Mouse (Mus musculus): ENCODE measurements at regions not wholly inside any gene's neighbourhood (a gene's known extent, or its start where the extent isn't known, plus 50 kb on each side); places are given as distances from the start of the nearest gene placed in this dataset.

- Histone ChIP-seq H3K4me2 (ENCODE audit: low read depth, low read length) (no peak overlapping the region), H3K4me3 (ENCODE audit: low read length) (no peak overlapping the region), H3K36me3 (ENCODE audit: control insufficient read depth, insufficient read depth, low read length) (no peaks in the 10 kb centered on the region), H3K4me1 (ENCODE audit: control insufficient read depth, insufficient read depth, low read length) (no peaks in the 10 kb centered on the region), H3K27me3 (replicated peaks; ENCODE audit: control insufficient read depth, insufficient read depth, low read length) (no peaks in the 10 kb centered on the region), H3K27ac (ENCODE audit: low read length) (no peak overlapping the region), H3K9me3 (ENCODE audit: control insufficient read depth, low read length) (no peaks in the 10 kb centered on the region), H3K9ac (ENCODE audit: low read depth, low read length) (no peak overlapping the region)
- 50% methylated on average over 6 of the region's 6 CpGs for WGBS
- no peak for ATAC-seq
Observed at GRCm38 (mm10) chr12:27283964-27284363, 58.4 kb downstream of the Sox11 start.

DNA sequence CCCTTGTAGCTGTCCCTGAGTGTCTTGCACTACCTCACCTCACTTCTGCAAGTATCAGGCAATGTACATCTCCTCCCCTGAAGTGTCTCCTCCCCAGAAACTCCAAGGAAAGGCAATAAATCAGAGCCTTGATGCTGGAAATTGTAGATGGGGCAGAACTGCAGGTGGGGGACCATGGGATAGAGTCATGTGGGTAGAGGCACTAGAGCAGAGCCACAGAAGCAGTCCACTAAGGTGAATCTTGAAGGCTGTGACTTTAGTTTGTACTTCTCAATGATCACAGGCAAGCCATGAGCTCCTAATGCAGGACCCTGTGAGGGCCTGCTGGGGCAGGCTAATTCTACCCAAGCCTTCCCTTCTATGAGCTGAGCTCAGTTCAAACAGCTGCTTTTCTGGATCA, 80.4 kb downstream of the Sox11 start:
- H3K4me2 ChIP-seq (ENCODE audit: low read depth, low read length) = no peak overlapping the region
- no peaks in the 10 kb centered on the region for H3K27me3 ChIP-seq (replicated peaks; ENCODE audit: control insufficient read depth, insufficient read depth, low read length)
- H3K4me3 ChIP-seq (ENCODE audit: low read length) = no peak overlapping the region
- H3K9ac ChIP-seq (ENCODE audit: low read depth, low read length) = no peak overlapping the region
- no peak for ATAC-seq
- H3K36me3 ChIP-seq (ENCODE audit: control insufficient read depth, insufficient read depth, low read length) = no peaks in the 10 kb centered on the region
- H3K4me1 ChIP-seq (ENCODE audit: control insufficient read depth, insufficient read depth, low read length) = no peaks in the 10 kb centered on the region
- H3K9me3 ChIP-seq (ENCODE audit: control insufficient read depth, low read length) = no peaks in the 10 kb centered on the region
- no peak overlapping the region for H3K27ac ChIP-seq (ENCODE audit: low read length)

- Histone ChIP-seq H3K4me1 (ENCODE audit: control insufficient read depth, insufficient read depth, low read length) (0 out of 2 replicates have a peak, but pooled peaks cover under 1% of the 10 kb centered on the region), H3K9ac (ENCODE audit: low read depth, low read length) (no peak overlapping the region), H3K36me3 (ENCODE audit: control insufficient read depth, insufficient read depth, low read length) (no peaks in the 10 kb centered on the region), H3K27me3 (replicated peaks; ENCODE audit: control insufficient read depth, insufficient read depth, low read length) (no peaks in the 10 kb centered on the region), H3K4me2 (ENCODE audit: low read depth, low read length) (no peak overlapping the region), H3K27ac (ENCODE audit: low read length) (no peak overlapping the region), H3K9me3 (ENCODE audit: control insufficient read depth, low read length) (no peaks in the 10 kb centered on the region), H3K4me3 (ENCODE audit: low read length) (no peak overlapping the region)
- 40% methylated on average over 3 of the region's 3 CpGs for WGBS
- ATAC-seq = no peak
Observed at GRCm38 (mm10) chr12:27254125-27254524, 88.2 kb downstream of the Sox11 start.

GRCm38 (mm10) chr12:27251521-27251920, 90.9 kb downstream of the Sox11 start:
- no peak overlapping the region for H3K4me3 ChIP-seq (ENCODE audit: low read length)
- no peak overlapping the region for H3K27ac ChIP-seq (ENCODE audit: low read length)
- no peaks in the 10 kb centered on the region for H3K27me3 ChIP-seq (replicated peaks; ENCODE audit: control insufficient read depth, insufficient read depth, low read length)
- ATAC-seq = no peak
- no peak overlapping the region for H3K9ac ChIP-seq (ENCODE audit: low read depth, low read length)
- 81% methylated on average over 5 of the region's 5 CpGs for WGBS
- H3K9me3 ChIP-seq (ENCODE audit: control insufficient read depth, low read length) = no peaks in the 10 kb centered on the region
- no peaks in the 10 kb centered on the region for H3K36me3 ChIP-seq (ENCODE audit: control insufficient read depth, insufficient read depth, low read length)
- 0 out of 2 replicates have a peak, but pooled peaks cover 4% of the 10 kb centered on the region for H3K4me1 ChIP-seq (ENCODE audit: control insufficient read depth, insufficient read depth, low read length)
- H3K4me2 ChIP-seq (ENCODE audit: low read depth, low read length) = no peak overlapping the region

DNA sequence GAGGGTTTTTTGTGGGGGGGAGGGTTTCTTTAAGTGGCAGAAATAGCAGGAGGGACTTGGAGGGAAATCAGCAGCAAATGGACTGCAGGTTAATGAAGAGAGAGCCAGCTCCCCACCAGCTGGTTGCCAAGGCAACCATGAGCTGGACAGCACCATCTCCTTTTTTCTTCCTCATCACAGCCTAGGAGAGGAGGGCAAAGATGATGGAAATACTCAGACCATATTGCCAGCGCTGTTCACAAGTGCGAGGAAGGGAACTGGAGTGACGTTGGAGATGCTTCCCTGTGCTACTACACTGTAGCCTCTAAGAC, 93.9 kb downstream of the Sox11 start:
- Histone ChIP-seq H3K27ac (ENCODE audit: low read length) (no peak overlapping the region), H3K9me3 (ENCODE audit: control insufficient read depth, low read length) (no peaks in the 10 kb centered on the region), H3K36me3 (ENCODE audit: control insufficient read depth, insufficient read depth, low read length) (no peaks in the 10 kb centered on the region), H3K4me2 (ENCODE audit: low read depth, low read length) (no peak overlapping the region), H3K4me1 (ENCODE audit: control insufficient read depth, insufficient read depth, low read length) (0 out of 2 replicates have a peak, but pooled peaks cover 4% of the 10 kb centered on the region), H3K27me3 (replicated peaks; ENCODE audit: control insufficient read depth, insufficient read depth, low read length) (no peaks in the 10 kb centered on the region), H3K9ac (ENCODE audit: low read depth, low read length) (no peak overlapping the region), H3K4me3 (ENCODE audit: low read length) (no peak overlapping the region)
- 83% methylated on average over 3 of the region's 3 CpGs for WGBS
- no peak for ATAC-seq

DNA sequence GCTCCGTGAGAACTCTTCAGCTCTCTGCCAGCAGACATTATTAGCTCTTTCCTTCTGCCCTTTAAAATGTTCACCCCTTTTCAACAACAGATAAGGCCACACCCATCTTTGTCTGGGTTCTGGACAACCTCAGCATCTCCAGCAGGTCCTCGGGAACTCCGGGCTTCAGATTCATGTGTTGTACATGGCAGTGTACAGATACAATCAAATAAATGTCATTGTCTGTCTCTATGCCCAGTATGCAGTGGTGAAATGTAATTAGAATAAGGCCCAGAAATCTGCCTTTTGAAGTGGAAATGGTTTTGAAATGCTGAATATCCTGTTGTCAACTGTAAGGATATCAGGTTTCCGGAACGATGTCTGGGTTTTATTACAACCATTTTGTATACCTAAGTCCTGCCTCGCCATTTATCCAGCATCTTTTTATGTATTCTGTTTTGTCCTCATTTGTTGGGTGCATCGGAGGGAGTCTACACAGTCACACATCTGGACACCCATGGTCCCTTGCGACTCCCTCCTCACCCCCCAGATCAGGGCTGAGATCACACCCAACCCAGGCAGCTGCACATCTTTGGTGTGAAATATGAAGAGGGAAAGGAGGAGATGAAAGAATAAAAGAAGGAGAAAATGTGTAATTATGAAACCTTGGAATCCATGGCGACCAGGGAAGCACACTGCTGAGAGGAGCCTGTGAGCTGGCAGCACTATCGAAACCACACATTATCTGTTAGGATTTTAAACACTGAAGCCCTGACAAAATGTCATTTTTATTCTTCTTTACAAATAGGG, 94.4 kb downstream of the Sox11 start:
- Histone ChIP-seq H3K4me3 (ENCODE audit: low read length) (no peak overlapping the region), H3K9me3 (ENCODE audit: control insufficient read depth, low read length) (no peaks in the 10 kb centered on the region), H3K27ac (ENCODE audit: low read length) (no peak overlapping the region), H3K4me1 (ENCODE audit: control insufficient read depth, insufficient read depth, low read length) (0 out of 2 replicates have a peak, but pooled peaks cover 4% of the 10 kb centered on the region), H3K9ac (ENCODE audit: low read depth, low read length) (no peak overlapping the region), H3K27me3 (replicated peaks; ENCODE audit: control insufficient read depth, insufficient read depth, low read length) (no peaks in the 10 kb centered on the region), H3K4me2 (ENCODE audit: low read depth, low read length) (no peak overlapping the region), H3K36me3 (ENCODE audit: control insufficient read depth, insufficient read depth, low read length) (no peaks in the 10 kb centered on the region)
- no peak for ATAC-seq
- WGBS = 53% methylated on average over 10 of the region's 10 CpGs

DNA sequence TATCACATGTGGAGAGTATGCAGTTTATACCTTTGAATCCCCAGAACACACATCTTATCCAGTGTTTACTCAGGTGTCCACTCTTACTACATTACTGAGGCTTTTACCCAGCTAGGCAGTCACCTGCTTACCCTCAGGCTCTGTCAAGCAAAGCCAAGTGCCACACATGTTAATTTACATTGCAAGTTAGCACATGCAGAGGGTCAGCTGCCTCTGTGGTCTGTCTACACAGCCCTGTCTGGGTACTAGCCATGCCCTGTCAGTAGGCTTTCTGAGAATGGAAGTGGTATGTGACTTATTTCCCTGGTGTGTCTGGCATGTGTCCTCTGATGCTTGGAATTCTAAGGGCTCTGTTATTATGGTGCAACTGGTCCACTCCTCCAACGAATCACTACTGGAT, 106.6 kb downstream of the Sox11 start:
- no peak overlapping the region for H3K9ac ChIP-seq (ENCODE audit: low read depth, low read length)
- H3K4me2 ChIP-seq (ENCODE audit: low read depth, low read length) = no peak overlapping the region
- H3K27ac ChIP-seq (ENCODE audit: low read length) = no peak overlapping the region
- no peaks in the 10 kb centered on the region for H3K27me3 ChIP-seq (replicated peaks; ENCODE audit: control insufficient read depth, insufficient read depth, low read length)
- no peaks in the 10 kb centered on the region for H3K4me1 ChIP-seq (ENCODE audit: control insufficient read depth, insufficient read depth, low read length)
- no peak overlapping the region for H3K4me3 ChIP-seq (ENCODE audit: low read length)
- H3K36me3 ChIP-seq (ENCODE audit: control insufficient read depth, insufficient read depth, low read length) = no peaks in the 10 kb centered on the region
- ATAC-seq = no peak
- H3K9me3 ChIP-seq (ENCODE audit: control insufficient read depth, low read length) = no peaks in the 10 kb centered on the region
- 29% methylated on average over 1 of the region's 1 CpGs for WGBS

DNA sequence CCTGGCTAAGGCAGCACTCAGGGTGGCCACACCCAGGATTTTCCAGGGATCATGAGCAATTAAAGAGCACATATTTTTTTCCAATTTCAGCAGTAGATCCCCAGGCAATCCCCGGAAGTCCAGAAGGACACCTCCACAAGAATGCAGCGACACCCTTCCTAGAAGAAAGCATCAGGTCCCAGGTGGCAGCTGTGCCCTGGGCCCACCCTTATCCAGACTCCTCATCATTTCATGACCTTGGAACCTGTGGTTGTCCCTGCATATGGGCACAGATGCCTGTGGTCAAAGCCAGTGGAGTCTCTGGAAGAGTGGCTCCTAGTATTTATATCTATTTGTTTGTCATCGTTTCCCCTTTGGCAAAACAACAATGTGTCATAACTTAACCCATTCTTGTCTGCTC, 120.8 kb downstream of the Sox11 start:
- no peak for ATAC-seq
- H3K4me2 ChIP-seq (ENCODE audit: low read depth, low read length) = no peak overlapping the region
- H3K9ac ChIP-seq (ENCODE audit: low read depth, low read length) = no peak overlapping the region
- H3K27me3 ChIP-seq (replicated peaks; ENCODE audit: control insufficient read depth, insufficient read depth, low read length) = no peaks in the 10 kb centered on the region
- H3K36me3 ChIP-seq (ENCODE audit: control insufficient read depth, insufficient read depth, low read length) = no peaks in the 10 kb centered on the region
- no peak overlapping the region for H3K4me3 ChIP-seq (ENCODE audit: low read length)
- H3K4me1 ChIP-seq (ENCODE audit: control insufficient read depth, insufficient read depth, low read length) = no peaks in the 10 kb centered on the region
- WGBS = 79% methylated on average over 3 of the region's 3 CpGs
- no peaks in the 10 kb centered on the region for H3K9me3 ChIP-seq (ENCODE audit: control insufficient read depth, low read length)
- H3K27ac ChIP-seq (ENCODE audit: low read length) = no peak overlapping the region

- Histone ChIP-seq H3K9me3 (ENCODE audit: control insufficient read depth, low read length) (no peaks in the 10 kb centered on the region), H3K9ac (ENCODE audit: low read depth, low read length) (no peak overlapping the region), H3K27me3 (replicated peaks; ENCODE audit: control insufficient read depth, insufficient read depth, low read length) (no peaks in the 10 kb centered on the region), H3K4me1 (ENCODE audit: control insufficient read depth, insufficient read depth, low read length) (no peaks in the 10 kb centered on the region), H3K27ac (ENCODE audit: low read length) (no peak overlapping the region), H3K4me3 (ENCODE audit: low read length) (no peak overlapping the region), H3K4me2 (ENCODE audit: low read depth, low read length) (no peak overlapping the region), H3K36me3 (ENCODE audit: control insufficient read depth, insufficient read depth, low read length) (no peaks in the 10 kb centered on the region)
- 39% methylated on average over 7 of the region's 7 CpGs for WGBS
- ATAC-seq = no peak
Observed at GRCm38 (mm10) chr12:27201191-27201590, 141.2 kb downstream of the Sox11 start.

DNA sequence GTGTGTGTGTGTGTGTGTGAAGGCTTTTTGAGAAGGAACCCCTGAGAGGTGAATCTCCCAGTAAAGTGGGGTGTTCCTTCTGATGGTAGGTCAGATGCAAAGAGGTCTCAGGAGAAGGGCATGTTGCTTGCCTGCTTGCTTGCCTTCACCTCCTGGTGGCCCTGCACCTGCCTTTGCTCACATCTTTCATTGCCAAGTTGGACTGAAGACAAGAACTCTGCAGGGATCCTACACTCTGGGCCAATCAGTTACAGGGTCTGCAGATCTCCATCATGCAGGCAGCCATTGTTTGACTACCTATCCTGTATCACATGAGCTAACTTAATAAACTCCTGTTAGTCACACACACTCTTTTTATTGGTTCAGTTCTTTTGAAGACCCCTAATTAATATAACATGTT, 148.4 kb downstream of the Sox11 start:
- Histone ChIP-seq H3K36me3 (ENCODE audit: control insufficient read depth, insufficient read depth, low read length) (no peaks in the 10 kb centered on the region), H3K4me1 (ENCODE audit: control insufficient read depth, insufficient read depth, low read length) (no peaks in the 10 kb centered on the region)
- no peak for ATAC-seq

More for the DNA sequence above, 148.4 kb downstream of the Sox11 start:
- no peaks in the 10 kb centered on the region for H3K9me3 ChIP-seq (ENCODE audit: control insufficient read depth, low read length)
- no peak overlapping the region for H3K4me2 ChIP-seq (ENCODE audit: low read depth, low read length)
- no peak overlapping the region for H3K4me3 ChIP-seq (ENCODE audit: low read length)
- no peak overlapping the region for H3K27ac ChIP-seq (ENCODE audit: low read length)
- H3K27me3 ChIP-seq (replicated peaks; ENCODE audit: control insufficient read depth, insufficient read depth, low read length) = no peaks in the 10 kb centered on the region
- no peak overlapping the region for H3K9ac ChIP-seq (ENCODE audit: low read depth, low read length)
